Mouse (Mus musculus) embryo, embryonic 9.5 days (tissue): ENCODE results near the gene Olfr1123.
"Not testable (repeated sequence)": the region's sequence is repeated elsewhere in the genome, so short reads cannot be mapped to it uniquely, and the experiment has no call there.

Experiments used
- DNase-seq: peaks from one replicate; pipeline ENCODE4 v3.0.0-alpha.2; 2017; ENCODE audit errors: extremely low spot score

Olfr1123 gene

GRCm38 (mm10) chr2:87416335-87416734 lies at the start of gene Olfr1123:
Gene Olfr1123 (plus strand): TSS chr2:87416635.
- no peak for DNase-seq

- DNase-seq = no peak
Observed at GRCm38 (mm10) chr2:87369595-87369994, 46.8 kb upstream of the Olfr1123 start, which contains the start of gene Olfr1121. Gene Olfr1121 (plus strand): TSS chr2:87369895.

- DNase-seq = no peak
Observed at GRCm38 (mm10) chr2:87371726-87372125, 44.7 kb upstream of the Olfr1123 start.

- DNase-seq = no peak
Observed at GRCm38 (mm10) chr2:87383935-87384334, 32.5 kb upstream of the Olfr1123 start.

DNA sequence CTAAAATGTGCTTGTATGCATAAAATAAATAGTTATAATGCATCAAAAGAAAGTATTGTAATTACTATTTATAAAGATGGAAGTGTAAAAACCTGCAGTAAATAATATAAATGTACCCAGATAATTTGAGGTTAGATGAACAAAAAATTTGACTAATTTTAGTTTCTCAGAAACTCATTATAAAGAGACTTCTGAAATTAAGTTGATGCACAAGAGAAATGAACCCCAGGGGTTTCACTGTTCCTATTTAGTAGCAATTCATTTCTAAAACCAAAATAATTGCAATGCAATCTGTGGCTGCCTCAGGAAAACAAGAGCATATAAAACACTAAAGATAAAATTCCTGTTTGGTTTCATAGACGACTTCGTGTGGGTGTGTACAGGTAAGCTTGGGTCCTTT lies 30.9 kb upstream of the Olfr1123 start, which contains the start of gene Olfr1122:
Olfr1122 (plus strand) TSS at position 301 of the 400 bp plus-strand sequence.
- DNase-seq = no peak

- not testable (repeated sequence) for DNase-seq
Observed at GRCm38 (mm10) chr2:87393605-87394004, 22.8 kb upstream of the Olfr1123 start.

DNA sequence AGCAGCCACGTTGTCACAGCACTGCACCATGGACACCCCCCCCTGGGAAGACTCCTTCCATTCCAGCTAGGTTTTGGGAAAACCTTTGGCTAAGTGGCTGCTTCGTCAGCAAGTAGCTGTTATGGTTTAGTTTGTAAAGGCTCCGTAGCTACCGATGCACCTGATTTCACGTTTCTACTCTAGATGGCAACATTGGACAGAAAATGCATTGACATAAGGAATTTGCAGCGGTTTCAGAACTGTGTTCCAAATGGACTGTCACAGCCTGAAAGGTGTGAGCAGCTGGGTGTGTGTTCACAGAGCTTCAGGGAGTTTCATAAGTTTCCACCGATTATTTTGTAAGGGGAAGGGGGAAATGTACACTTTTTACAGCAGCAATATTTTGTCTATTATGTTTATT lies 21.7 kb upstream of the Olfr1123 start:
- not testable (repeated sequence) for DNase-seq

DNA sequence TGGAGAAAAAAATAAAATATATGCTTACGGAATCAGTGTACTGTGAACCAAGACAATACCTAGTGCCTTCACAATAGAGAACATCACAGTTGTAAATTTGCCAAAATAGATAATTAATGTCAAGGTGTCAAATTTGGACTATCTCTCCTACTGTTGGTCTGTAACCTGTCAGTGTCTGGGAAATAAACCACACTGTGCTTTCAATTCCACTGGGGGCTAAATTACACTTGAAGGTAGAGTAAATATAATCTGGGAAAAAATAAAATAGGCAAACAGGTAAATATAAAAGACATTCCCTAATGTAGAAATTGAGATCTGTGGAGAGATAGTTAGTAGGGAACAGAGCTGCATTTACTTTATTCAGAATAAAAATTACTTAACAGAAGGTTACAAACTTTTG lies 13.5 kb downstream of the Olfr1123 start, which contains the start of gene Olfr1124:
Olfr1124 (plus strand) TSS at position 301 of the 400 bp plus-strand sequence.
- no peak for DNase-seq

GRCm38 (mm10) chr2:87437731-87438130 lies 21.3 kb downstream of the Olfr1123 start:
- DNase-seq = no peak

DNA sequence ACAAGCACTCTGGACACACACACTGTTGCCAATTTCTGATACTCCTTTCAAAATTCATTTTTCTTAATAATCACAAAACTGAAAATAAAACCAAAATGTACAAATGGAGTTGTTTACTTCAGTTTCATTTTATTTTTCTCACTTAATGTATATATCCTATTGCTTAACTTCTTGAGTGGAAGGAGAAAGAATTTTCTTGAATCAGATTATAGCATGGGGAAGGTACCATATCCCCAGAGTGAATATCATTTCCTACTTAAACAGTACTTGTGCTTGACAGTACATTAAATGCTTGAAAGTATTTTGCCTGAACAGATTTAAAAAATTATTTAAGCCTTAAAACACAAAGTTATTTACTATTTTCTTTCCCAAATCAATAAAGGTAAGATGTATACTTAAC lies 37.2 kb downstream of the Olfr1123 start, which contains the start of gene Olfr1126:
Olfr1126 (plus strand) TSS at position 301 of the 400 bp plus-strand sequence.
- DNase-seq = no peak

- no peak for DNase-seq
Observed at GRCm38 (mm10) chr2:87461769-87462168, 45.3 kb downstream of the Olfr1123 start.
